Mouse (Mus musculus) liver, embryonic 14.5 days (tissue): ENCODE measurements around the gene Adam12. TPM values are rescaled to one million over a fixed set of nuclear protein-coding genes. Genes with fewer than 3 reads are reported as not detected.

Experiments used
- ATAC-seq: fragments of 200-750 bp; cut with Nextera tagmentation; 2 replicates; pipeline ENCODE4 v1.8.0; 2017; ENCODE audit warnings: moderate number of reproducible peaks, mild to moderate bottlenecking, moderate library complexity; ENCODE audit not compliant: insufficient read depth
- DNase-seq, 3 experiments: peaks; one replicate each; pipeline ENCODE4 v3.0.0-alpha.2; 2012 to 2013; ENCODE audit warnings: low read depth in 3 of 3, low spot score in 3 of 3
- H3K27ac ChIP-seq: fragments of 300-500 bp; sonication (generic); 2 replicates; pipeline ENCODE4 v1.5.1; 2014; ENCODE audit warnings: moderate library complexity, mild to moderate bottlenecking, control low read depth, inconsistent platforms
- H3K27me3 ChIP-seq: fragments of 300-500 bp; sonication (generic); 2 replicates; pipeline ENCODE4 v1.6.1; 2014; ENCODE audit warnings: mild to moderate bottlenecking, low read length, moderate library complexity; ENCODE audit not compliant: control insufficient read depth, insufficient read depth
- H3K36me3 ChIP-seq: fragments of 300-500 bp; sonication (generic); replicated peaks from 2 replicates; pipeline ENCODE4 v1.6.1; 2014; ENCODE audit warnings: low read depth; ENCODE audit not compliant: control insufficient read depth, insufficient read depth
- H3K4me1 ChIP-seq, 2 experiments: fragments of 200-500 bp in 1 of 2; fragments of 300-500 bp in 1 of 2; sonication (generic) in 1 of 2; replicated peaks; 2 replicates each; pipeline ENCODE4 v1.6.1; 2012 to 2014; ENCODE audit warnings: antibody characterized with exemption in 1 of 2, inconsistent platforms in 1 of 2, low read length in 1 of 2; ENCODE audit not compliant: control insufficient read depth in 2 of 2, insufficient read depth in 2 of 2
- H3K4me2 ChIP-seq: fragments of 300-500 bp; sonication (generic); 2 replicates; pipeline ENCODE4 v1.6.1; 2014; ENCODE audit warnings: low read depth, mild to moderate bottlenecking, control low read depth, moderate library complexity
- H3K4me3 ChIP-seq, 2 experiments: fragments of 200-500 bp in 1 of 2; fragments of 300-500 bp in 1 of 2; sonication (generic) in 1 of 2; 2 replicates each; pipeline ENCODE4 v1.5.1; 2012 to 2014; ENCODE audit warnings: low read depth in 2 of 2, low read length in 2 of 2, mild to moderate bottlenecking in 2 of 2, control low read depth in 1 of 2, inconsistent platforms in 1 of 2, moderate library complexity in 1 of 2; ENCODE audit not compliant: insufficient read depth in 1 of 2
- H3K9ac ChIP-seq: fragments of 300-500 bp; sonication (generic); replicated peaks from 2 replicates; pipeline ENCODE4 v1.6.1; 2014; ENCODE audit warnings: mild to moderate bottlenecking, control low read depth, moderate library complexity
- H3K9me3 ChIP-seq: fragments of 300-500 bp; sonication (generic); 2 replicates; pipeline ENCODE4 v1.6.1; 2016; ENCODE audit warnings: low read length, mixed read lengths; ENCODE audit not compliant: control insufficient read depth
- CTCF ChIP-seq: IDR thresholded peaks from 2 replicates; pipeline ENCODE4 v1.5.1; 2016; ENCODE audit warnings: antibody characterized with exemption, low read depth, control low read depth
- EP300 ChIP-seq: IDR thresholded peaks from 2 replicates; pipeline ENCODE4 v1.6.1; 2016; ENCODE audit warnings: antibody characterized with exemption, low read depth
- whole genome bisulfite sequencing: fragments of 180-500 bp; shearing (Covaris S2); extraction: QIAGEN DNeasy Blood & Tissue Kit; methylation state at CpG from one replicate; pipeline ENCODE4 v1.1.7; 2014; ENCODE audit not compliant: insufficient replicate concordance; 5-methylcytosine and 5-hydroxymethylcytosine counted together
- polyA plus RNA-seq, 2 experiments: library from polyadenylated mRNA; depleted of rRNA in 1 of 2; stranded (reverse) in 1 of 2; unstranded in 1 of 2; fragments of >200 nt; fragmentation: Nextera tagmentation in 1 of 2; extraction: Ambion mirVana in 1 of 2; gene quantifications; 2 replicates each; pipeline versions ENCODE4 v1.2.1 to v1.2.3; 2012 to 2014

Gene Adam12
- polyA plus RNA-seq, 2 experiments: 1.9 TPM

DNA sequence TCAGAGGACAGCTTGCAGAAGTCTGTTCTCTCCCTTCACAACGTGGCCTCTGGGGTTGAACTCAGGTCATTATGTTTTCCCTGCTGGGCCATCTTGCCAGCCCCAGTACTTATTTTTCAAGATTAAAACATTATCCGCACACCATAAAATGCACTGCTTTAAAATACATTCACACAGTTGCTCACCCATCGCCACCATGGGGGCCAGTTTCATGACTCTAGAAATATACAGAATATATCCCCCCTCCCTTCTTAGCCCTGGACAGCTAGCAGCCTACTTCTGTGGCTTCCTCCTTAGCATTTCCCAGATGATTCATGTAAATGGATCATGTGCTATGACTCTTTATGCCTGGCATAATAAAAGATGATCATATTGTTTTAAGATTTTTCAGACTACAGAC lies 355.8 kb downstream of the Adam12 start:
- no peak overlapping the region for H3K9ac ChIP-seq
- no peak for DNase-seq
- no peaks in the 10 kb centered on the region for H3K27me3 ChIP-seq
- WGBS: 63% methylated on average over 3 of the region's 3 CpGs
- no peaks in the 10 kb centered on the region for H3K36me3 ChIP-seq
- H3K4me1 ChIP-seq: no peaks in the 10 kb centered on the region
- H3K27ac ChIP-seq: no peak overlapping the region
- H3K4me3 ChIP-seq: no peak overlapping the region
- no peaks in the 10 kb centered on the region for H3K9me3 ChIP-seq
- ATAC-seq: no peak
- no peak for TF ChIP-seq CTCF
- H3K4me2 ChIP-seq: no peak overlapping the region

DNA sequence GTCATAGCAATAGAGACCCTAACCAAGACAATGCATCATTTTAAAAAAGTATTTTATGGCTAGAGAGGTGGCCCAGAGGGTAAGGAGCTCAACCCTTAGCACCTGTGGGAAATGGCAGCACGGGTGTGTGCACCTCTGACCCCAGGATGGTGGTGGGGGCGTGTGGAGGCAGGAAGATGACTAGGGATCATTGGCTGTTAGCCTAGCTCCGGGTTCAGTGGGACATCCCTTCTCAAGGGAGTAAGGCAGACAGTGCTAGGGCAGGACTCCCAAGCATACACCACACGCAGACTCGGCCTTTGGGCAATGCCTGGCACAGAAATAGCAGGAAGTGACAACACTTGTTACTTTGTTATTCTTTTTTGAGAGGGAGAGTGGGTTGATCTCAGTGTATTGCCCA lies 359.2 kb downstream of the Adam12 start:
- Histone ChIP-seq H3K9ac (no peak overlapping the region), H3K9me3 (no peaks in the 10 kb centered on the region), H3K27me3 (no peaks in the 10 kb centered on the region), H3K4me1 (no peaks in the 10 kb centered on the region), H3K4me2 (no peak overlapping the region), H3K36me3 (no peaks in the 10 kb centered on the region), H3K4me3 (no peak overlapping the region), H3K27ac (no peak overlapping the region)
- WGBS: 55% methylated on average over 5 of the region's 5 CpGs
- no peak for ATAC-seq
- DNase-seq: no peak
- no peak for TF ChIP-seq CTCF
- TF ChIP-seq EP300: no peak

GRCm38 (mm10) chr7:133870265-133870664 lies 361.7 kb downstream of the Adam12 start:
- H3K27ac ChIP-seq: no peak overlapping the region
- H3K4me3 ChIP-seq: no peak overlapping the region
- no peaks in the 10 kb centered on the region for H3K36me3 ChIP-seq
- H3K9me3 ChIP-seq: no peaks in the 10 kb centered on the region
- no peak overlapping the region for H3K9ac ChIP-seq
- no peak for ATAC-seq
- no peak for DNase-seq
- no peaks in the 10 kb centered on the region for H3K27me3 ChIP-seq
- no peaks in the 10 kb centered on the region for H3K4me1 ChIP-seq
- WGBS: 48% methylated on average over 4 of the region's 4 CpGs
- TF ChIP-seq EP300 (no peak), CTCF (no peak)
- no peak overlapping the region for H3K4me2 ChIP-seq

GRCm38 (mm10) chr7:133863684-133864083 lies 368.3 kb downstream of the Adam12 start:
- Histone ChIP-seq H3K36me3 (no peaks in the 10 kb centered on the region), H3K4me3 (no peak overlapping the region), H3K27me3 (no peaks in the 10 kb centered on the region), H3K4me2 (no peak overlapping the region), H3K4me1 (no peaks in the 10 kb centered on the region), H3K9ac (no peak overlapping the region), H3K27ac (no peak overlapping the region), H3K9me3 (no peaks in the 10 kb centered on the region)
- ATAC-seq: no peak
- no peak for DNase-seq
- no peak for TF ChIP-seq CTCF
- no peak for TF ChIP-seq EP300
- 75% methylated on average over 4 of the region's 4 CpGs for WGBS

DNA sequence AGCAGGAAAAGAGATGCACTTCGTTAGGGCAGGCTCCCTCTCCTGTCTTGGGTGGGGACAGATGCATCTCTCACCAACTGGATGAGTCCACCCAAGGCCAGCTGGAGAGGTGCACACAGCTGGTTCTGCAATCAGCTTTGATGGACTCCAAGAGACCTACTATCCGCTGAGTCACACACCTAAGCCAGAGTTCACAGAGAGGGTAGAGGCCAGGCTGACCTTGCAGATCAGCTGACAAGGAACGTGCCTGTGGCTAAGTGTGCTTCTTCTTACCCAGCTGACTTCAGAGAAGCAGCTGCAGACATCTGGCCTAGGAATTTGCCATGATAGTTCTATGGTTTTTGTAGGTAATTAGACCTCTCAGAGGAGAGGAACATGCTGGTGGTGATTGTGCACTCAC lies 368.8 kb downstream of the Adam12 start:
- TF ChIP-seq EP300: no peak
- no peak for TF ChIP-seq CTCF
- DNase-seq (no peak), ATAC-seq (no peak)
- Histone ChIP-seq H3K27me3 (no peaks in the 10 kb centered on the region), H3K4me2 (no peak overlapping the region), H3K4me3 (no peak overlapping the region), H3K36me3 (no peaks in the 10 kb centered on the region), H3K27ac (no peak overlapping the region), H3K4me1 (no peaks in the 10 kb centered on the region), H3K9ac (no peak overlapping the region), H3K9me3 (no peaks in the 10 kb centered on the region)
- WGBS: 60% methylated on average over 3 of the region's 3 CpGs

DNA sequence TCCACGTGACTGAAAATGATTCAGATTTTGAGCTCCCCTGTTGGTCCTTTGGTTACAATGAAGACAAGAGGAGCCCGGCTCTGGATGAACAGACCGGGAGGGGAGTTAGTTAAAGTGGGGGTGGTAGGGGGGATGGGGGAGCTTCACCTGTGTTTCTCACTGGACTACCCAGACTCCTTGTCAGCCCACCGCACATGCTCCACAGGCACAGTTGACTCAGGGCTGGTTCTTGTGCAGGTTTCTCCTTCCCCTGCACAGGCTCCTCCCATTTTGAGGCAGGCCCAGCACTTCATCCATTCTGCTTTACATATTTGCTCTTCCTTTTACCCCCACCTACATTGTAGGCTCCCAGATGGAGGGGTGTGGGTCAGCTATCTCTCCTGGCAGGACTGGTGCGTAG lies 369.2 kb downstream of the Adam12 start:
- H3K36me3 ChIP-seq: no peaks in the 10 kb centered on the region
- H3K27ac ChIP-seq: no peak overlapping the region
- H3K4me2 ChIP-seq: no peak overlapping the region
- H3K9ac ChIP-seq: no peak overlapping the region
- ATAC-seq: no peak
- no peaks in the 10 kb centered on the region for H3K27me3 ChIP-seq
- H3K9me3 ChIP-seq: no peaks in the 10 kb centered on the region
- no peak overlapping the region for H3K4me3 ChIP-seq
- no peak for DNase-seq
- TF ChIP-seq EP300: no peak
- TF ChIP-seq CTCF: no peak
- no peaks in the 10 kb centered on the region for H3K4me1 ChIP-seq
- WGBS: 68% methylated on average over 5 of the region's 5 CpGs
